Mouse (Mus musculus): Measurements from ENCODE around the gene Clns1a. TPM values are rescaled to one million over a fixed set of nuclear protein-coding genes. Genes with fewer than 3 reads are reported as not detected.

Clns1a gene
- polyA plus RNA-seq, 1 experiment from 2014 or later, result 250 TPM

GRCm38 (mm10) chr7:97747787-97748497 lies 51.5 kb downstream of the Clns1a start:
- Histone ChIP-seq H3K9me3 (ENCODE audit: control insufficient read depth, low read length) (no peaks in the 10 kb centered on the region), H3K4me3 (ENCODE audit: low read depth, low read length) (no peak overlapping the region), H3K36me3 (ENCODE audit: control insufficient read depth, insufficient read depth, low read length) (no peaks in the 10 kb centered on the region), H3K4me2 (no peak overlapping the region), H3K27me3 (ENCODE audit: control insufficient read depth, insufficient read depth, low read length) (no peaks in the 10 kb centered on the region), H3K4me1 (ENCODE audit: control insufficient read depth, insufficient read depth, low read length) (peaks cover 4% of the 10 kb centered on the region; the same call in 1 of the 2 replicates), H3K9ac (ENCODE audit: low read length) (no peak overlapping the region), H3K27ac (ENCODE audit: low read depth, low read length) (no peak overlapping the region)
- ATAC-seq (ENCODE audit: low FRiP score) (peak; percentile 66), DNase-seq (ENCODE audit: low spot score, missing footprints) (peak; percentile 96)
- WGBS, result 26% methylated on average over 28 of the region's 28 CpGs

- Histone ChIP-seq H3K27ac (ENCODE audit: low read depth, low read length) (no peak overlapping the region), H3K4me2 (no peak overlapping the region), H3K4me1 (ENCODE audit: control insufficient read depth, insufficient read depth, low read length) (peaks cover 4% of the 10 kb centered on the region; the same call in 1 of the 2 replicates), H3K4me3 (ENCODE audit: low read depth, low read length) (no peak overlapping the region), H3K9ac (ENCODE audit: low read length) (no peak overlapping the region; the same call in 1 of the 2 replicates), H3K9me3 (ENCODE audit: control insufficient read depth, low read length) (no peaks in the 10 kb centered on the region), H3K36me3 (ENCODE audit: control insufficient read depth, insufficient read depth, low read length) (no peaks in the 10 kb centered on the region), H3K27me3 (ENCODE audit: control insufficient read depth, insufficient read depth, low read length) (no peaks in the 10 kb centered on the region)
- DNase-seq (ENCODE audit: low spot score, missing footprints) (peak; percentile 84), ATAC-seq (ENCODE audit: low FRiP score) (peak; percentile 36)
- 61% methylated on average over 10 of the region's 10 CpGs for WGBS
Observed at GRCm38 (mm10) chr7:97748527-97749206, 52.2 kb downstream of the Clns1a start.

GRCm38 (mm10) chr7:97749207-97750190 lies 53.1 kb downstream of the Clns1a start:
- Histone ChIP-seq H3K4me3 (ENCODE audit: low read depth, low read length) (no peak overlapping the region), H3K9me3 (ENCODE audit: control insufficient read depth, low read length) (no peaks in the 10 kb centered on the region), H3K9ac (ENCODE audit: low read length) (no peak overlapping the region; the same call in 1 of the 2 replicates), H3K27me3 (ENCODE audit: control insufficient read depth, insufficient read depth, low read length) (no peaks in the 10 kb centered on the region), H3K4me2 (peak overlapping the region; percentile 22; the same call in 1 of the 2 replicates), H3K36me3 (ENCODE audit: control insufficient read depth, insufficient read depth, low read length) (no peaks in the 10 kb centered on the region), H3K4me1 (ENCODE audit: control insufficient read depth, insufficient read depth, low read length) (peaks cover 4% of the 10 kb centered on the region; the same call in 1 of the 2 replicates), H3K27ac (ENCODE audit: low read depth, low read length) (no peak overlapping the region)
- ATAC-seq (ENCODE audit: low FRiP score), result peak; percentile 56
- peak; percentile 90 for DNase-seq (ENCODE audit: low spot score, missing footprints)
- 22% methylated on average over 19 of the region's 19 CpGs for WGBS

GRCm38 (mm10) chr7:97756967-97757881 lies 60.8 kb downstream of the Clns1a start:
- ATAC-seq (ENCODE audit: low FRiP score), result peak; percentile 88
- H3K9ac ChIP-seq (ENCODE audit: low read length), result peak overlapping the region; percentile 54
- 41% methylated on average over 18 of the region's 18 CpGs for WGBS
- peak overlapping the region; percentile 32 for H3K4me2 ChIP-seq
- H3K4me1 ChIP-seq (ENCODE audit: control insufficient read depth, insufficient read depth, low read length), result peaks cover 11% of the 10 kb centered on the region
- H3K4me3 ChIP-seq (ENCODE audit: low read depth, low read length), result no peak overlapping the region
- H3K9me3 ChIP-seq (ENCODE audit: control insufficient read depth, low read length), result no peaks in the 10 kb centered on the region
- no peaks in the 10 kb centered on the region for H3K27me3 ChIP-seq (ENCODE audit: control insufficient read depth, insufficient read depth, low read length)
- no peaks in the 10 kb centered on the region for H3K36me3 ChIP-seq (ENCODE audit: control insufficient read depth, insufficient read depth, low read length)
- peak; percentile 93 for DNase-seq (ENCODE audit: low spot score, missing footprints)
- H3K27ac ChIP-seq (ENCODE audit: low read depth, low read length), result peak overlapping the region; percentile 51; the same call in 1 of the 2 replicates

- no peak overlapping the region for H3K27ac ChIP-seq (ENCODE audit: low read depth, low read length)
- H3K4me3 ChIP-seq (ENCODE audit: low read depth, low read length), result no peak overlapping the region
- no peaks in the 10 kb centered on the region for H3K36me3 ChIP-seq (ENCODE audit: control insufficient read depth, insufficient read depth, low read length)
- 89% methylated on average over 11 of the region's 11 CpGs for WGBS
- no peak overlapping the region for H3K4me2 ChIP-seq
- H3K9me3 ChIP-seq (ENCODE audit: control insufficient read depth, low read length), result no peaks in the 10 kb centered on the region
- no peak for DNase-seq (ENCODE audit: low spot score, missing footprints)
- H3K4me1 ChIP-seq (ENCODE audit: control insufficient read depth, insufficient read depth, low read length), result no peaks in the 10 kb centered on the region
- ATAC-seq (ENCODE audit: low FRiP score), result no peak
- H3K9ac ChIP-seq (ENCODE audit: low read length), result no peak overlapping the region
- no peaks in the 10 kb centered on the region for H3K27me3 ChIP-seq (ENCODE audit: control insufficient read depth, insufficient read depth, low read length)
Observed at GRCm38 (mm10) chr7:97764591-97764990, 68.2 kb downstream of the Clns1a start.

- Histone ChIP-seq H3K9me3 (ENCODE audit: control insufficient read depth, low read length) (no peaks in the 10 kb centered on the region), H3K27me3 (ENCODE audit: control insufficient read depth, insufficient read depth, low read length) (no peaks in the 10 kb centered on the region), H3K4me1 (ENCODE audit: control insufficient read depth, insufficient read depth, low read length) (no peaks in the 10 kb centered on the region), H3K27ac (ENCODE audit: low read depth, low read length) (no peak overlapping the region), H3K4me3 (ENCODE audit: low read depth, low read length) (no peak overlapping the region), H3K36me3 (ENCODE audit: control insufficient read depth, insufficient read depth, low read length) (no peaks in the 10 kb centered on the region), H3K9ac (ENCODE audit: low read length) (no peak overlapping the region), H3K4me2 (no peak overlapping the region)
- DNase-seq (ENCODE audit: low spot score, missing footprints) (no peak), ATAC-seq (ENCODE audit: low FRiP score) (no peak)
- WGBS, result 93% methylated on average over 21 of the region's 21 CpGs
Observed at GRCm38 (mm10) chr7:97765181-97765962, 68.9 kb downstream of the Clns1a start.

- WGBS, result 83% methylated on average over 5 of the region's 5 CpGs
Observed at GRCm38 (mm10) chr7:97765963-97766347, 69.5 kb downstream of the Clns1a start.

More at GRCm38 (mm10) chr7:97765963-97766347, 69.5 kb downstream of the Clns1a start:
- no peaks in the 10 kb centered on the region for H3K4me1 ChIP-seq (ENCODE audit: control insufficient read depth, insufficient read depth, low read length)
- no peak overlapping the region for H3K27ac ChIP-seq (ENCODE audit: low read depth, low read length)
- no peak overlapping the region for H3K4me3 ChIP-seq (ENCODE audit: low read depth, low read length)
- H3K36me3 ChIP-seq (ENCODE audit: control insufficient read depth, insufficient read depth, low read length), result no peaks in the 10 kb centered on the region
- ATAC-seq (ENCODE audit: low FRiP score) (no peak), DNase-seq (ENCODE audit: low spot score, missing footprints) (no peak)
- no peak overlapping the region for H3K9ac ChIP-seq (ENCODE audit: low read length)
- no peaks in the 10 kb centered on the region for H3K9me3 ChIP-seq (ENCODE audit: control insufficient read depth, low read length)
- no peaks in the 10 kb centered on the region for H3K27me3 ChIP-seq (ENCODE audit: control insufficient read depth, insufficient read depth, low read length)
- no peak overlapping the region for H3K4me2 ChIP-seq

Data from midbrain, embryonic 11.5 days (tissue).